ENCODE assay signal across 24 mouse cellular contexts in the genomic region with DNA sequence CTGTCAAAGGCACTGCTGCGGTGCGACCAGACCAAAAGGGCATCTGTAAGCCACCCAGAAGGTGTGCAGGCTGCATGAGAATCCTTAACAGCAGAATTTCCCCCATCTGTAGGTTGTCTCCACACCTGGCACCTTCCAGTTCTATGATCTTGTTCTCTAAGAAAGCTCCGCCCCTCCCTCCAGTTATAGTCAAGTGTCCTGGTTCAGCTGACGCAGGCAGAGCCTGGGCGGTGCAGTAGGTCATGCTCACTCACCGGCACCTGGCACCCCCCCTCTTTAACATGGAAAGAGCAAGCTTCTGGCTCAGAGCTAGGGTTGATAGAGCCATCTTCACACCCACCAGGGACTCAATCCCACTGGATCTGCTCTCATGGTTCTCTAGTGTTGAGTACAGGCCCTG. TPM values are rescaled to one million over a fixed set of nuclear protein-coding genes. Genes with fewer than 3 reads are reported as not detected.
DNase-seq lines count a peak whose midpoint lies in the region; ATAC-seq and TF ChIP-seq lines count a peak whose summit lies in the region.
"Had no signal": no experiment of that assay in that cellular context is flagged by ENCODE, and none has a peak within 500 bp of the region (broad histone marks: within the 10 kb centered on the region; RNA-seq: fewer than 3 reads in every experiment).

No protein-coding gene starts in this region.

- TF ChIP-seq CTCF in intestine, postnatal 0 days (IDR thresholded peaks at IDR 0.05; ENCODE audit: low read depth) = no peak
- no peak for TF ChIP-seq CTCF in lung, adult 2 months (IDR thresholded peaks at IDR 0.05; ENCODE audit: insufficient read depth, low read length)

- no peaks in the 10 kb centered on the region for H3K4me1 ChIP-seq in intestine, postnatal 0 days (replicated peaks; ENCODE audit: control insufficient read depth, insufficient read depth, low read length)
- no peaks in the 10 kb centered on the region; the same call in 1 of the 2 replicates for H3K4me1 ChIP-seq in intestine, embryonic 15.5 days (replicated peaks)
- H3K4me1 ChIP-seq in lung, adult 2 months (ENCODE audit: control insufficient read depth, insufficient read depth, low read length) = 0 out of 2 replicates have a peak, but pooled peaks cover 2% of the 10 kb centered on the region
- H3K4me1 ChIP-seq: embryonic facial prominence, embryonic 12.5 days; embryonic facial prominence, embryonic 15.5 days had no signal

- H3K4me2 ChIP-seq in intestine, postnatal 0 days (replicated peaks; ENCODE audit: low read depth) = no peak overlapping the region
- H3K4me2 ChIP-seq in intestine, embryonic 15.5 days (replicated peaks) = no peak overlapping the region
- H3K4me2 ChIP-seq: embryonic facial prominence, embryonic 12.5 days; embryonic facial prominence, embryonic 15.5 days; heart, embryonic 13.5 days; hindbrain, embryonic 14.5 days had no signal

- H3K27ac ChIP-seq in intestine, postnatal 0 days (ENCODE audit: low read depth, low read length) = peak overlapping the region; percentile 41; the same call in 1 of the 2 replicates
- no peak overlapping the region for H3K27ac ChIP-seq in intestine, embryonic 15.5 days
- H3K27ac ChIP-seq: embryonic facial prominence, embryonic 12.5 days; embryonic facial prominence, embryonic 15.5 days; heart, adult 2 months; heart, embryonic 13.5 days; hindbrain, embryonic 14.5 days; hindbrain, postnatal 0 days had no signal

- peaks cover 89% of the 10 kb centered on the region for H3K36me3 ChIP-seq in intestine, postnatal 0 days (ENCODE audit: control insufficient read depth, insufficient read depth)
- peaks cover 37% of the 10 kb centered on the region for H3K36me3 ChIP-seq in intestine, embryonic 15.5 days

- no peaks in the 10 kb centered on the region for H3K9me3 ChIP-seq in intestine, postnatal 0 days (ENCODE audit: control insufficient read depth)
- no peaks in the 10 kb centered on the region for H3K9me3 ChIP-seq in intestine, embryonic 15.5 days
- H3K9me3 ChIP-seq: embryonic facial prominence, embryonic 12.5 days; embryonic facial prominence, embryonic 15.5 days; heart, embryonic 10.5 days; heart, embryonic 13.5 days had no signal

- ATAC-seq in intestine, postnatal 0 days = no peak
- no peak for ATAC-seq in intestine, embryonic 15.5 days
- ATAC-seq: CD4-positive, CD25-positive, alpha-beta regulatory T cell, adult 4 months; forebrain, embryonic 14.5 days; forebrain, postnatal 0 days; hindbrain, postnatal 0 days had no signal

- 84% methylated on average over 6 of the region's 6 CpGs for WGBS in intestine, postnatal 0 days
- WGBS in intestine, embryonic 15.5 days = 92% methylated on average over 6 of the region's 6 CpGs
- 72% methylated on average over 6 of the region's 6 CpGs for WGBS in lung, adult 2 months

- H3K4me3 ChIP-seq in intestine, postnatal 0 days (ENCODE audit: low read depth, low read length) = no peak overlapping the region
- no peak overlapping the region for H3K4me3 ChIP-seq in intestine, embryonic 15.5 days (replicated peaks)
- H3K4me3 ChIP-seq in lung, adult 2 months (replicated peaks; ENCODE audit: extremely low read depth, low read depth, low read length) = no peak overlapping the region
- H3K4me3 ChIP-seq: embryonic facial prominence, embryonic 12.5 days; embryonic facial prominence, embryonic 15.5 days; heart, adult 2 months; heart, embryonic 10.5 days; heart, embryonic 13.5 days had no signal

- no peaks in the 10 kb centered on the region for H3K27me3 ChIP-seq in intestine, postnatal 0 days (replicated peaks; ENCODE audit: control insufficient read depth, insufficient read depth, low read length)
- H3K27me3 ChIP-seq in intestine, embryonic 15.5 days (replicated peaks) = no peaks in the 10 kb centered on the region
- H3K27me3 ChIP-seq: embryonic facial prominence, embryonic 12.5 days; embryonic facial prominence, embryonic 15.5 days; heart, embryonic 13.5 days had no signal

- DNase-seq in lung, postnatal 10 days = peak; percentile 26
- DNase-seq in lung, adult 2 months = no peak
- DNase-seq in lung, postnatal 36 days = peak; percentile 60
- DNase-seq in frontal cortex, postnatal 25 days (ENCODE audit: low spot score in 2 of 2) = no peak
- DNase-seq: adrenal gland, adult 2 months; adrenal gland, postnatal 14 days; cerebellum, adult 11 months; cerebellum, adult 2 months; cerebellum, adult 9-11 months; cerebellum, postnatal 25 days; forebrain, postnatal 0 days; gastrocnemius, postnatal 25 days; heart, adult 2 months; heart, postnatal 14 days had no signal

- TF ChIP-seq POLR2A in lung, adult 2 months (IDR thresholded peaks at IDR 0.05; ENCODE audit: borderline replicate concordance, extremely low read depth, low read depth, low read length) = no peak

- 0 out of 2 replicates have a peak overlapping the region, but pooled peaks have one; percentile 2 for H3K9ac ChIP-seq in intestine, postnatal 0 days (ENCODE audit: low read depth, low read length)
- H3K9ac ChIP-seq in intestine, embryonic 15.5 days = no peak overlapping the region
- H3K9ac ChIP-seq: embryonic facial prominence, embryonic 12.5 days; embryonic facial prominence, embryonic 15.5 days; forebrain, postnatal 0 days; heart, embryonic 13.5 days; hindbrain, embryonic 14.5 days had no signal

RNA-seq across cellular contexts. Expression of gene Gpx3, which starts 27.0 kb away (rescaled TPM):
- 6,664 and 6,785 TPM in 2 replicates for polyA plus RNA-seq in intestine, postnatal 0 days (2015; fragmentation: Nextera tagmentation; extraction: Ambion mirVana)
- 308 and 352 TPM in 2 replicates for polyA plus RNA-seq in intestine, embryonic 15.5 days (2015; fragmentation: Nextera tagmentation; extraction: Ambion mirVana)
- polyA plus RNA-seq in lung, adult 2 months (2012; rRNA removed) = 693 and 908 TPM in 2 replicates

RNA-seq across cellular contexts. Expression of gene Tnip1, which starts 33.4 kb away (rescaled TPM):
- polyA plus RNA-seq in intestine, postnatal 0 days (2015; fragmentation: Nextera tagmentation; extraction: Ambion mirVana) = 29.9 and 30.3 TPM in 2 replicates
- 22.7 and 24.5 TPM in 2 replicates for polyA plus RNA-seq in intestine, embryonic 15.5 days (2015; fragmentation: Nextera tagmentation; extraction: Ambion mirVana)
- polyA plus RNA-seq in lung, adult 2 months (2012; rRNA removed) = 43.9 and 47.2 TPM in 2 replicates

Comparison
In these comparisons a context has a peak if more than half of its experiments do, and no peak if none do; other contexts are left out.
1. DNase-seq: peak in lung, postnatal 10 days (single experiment) and lung, postnatal 36 days (single experiment); none in lung, adult 2 months (single experiment) and frontal cortex, postnatal 25 days (0 of 2).